Comparison of ENCODE assay signal across 27 mouse cellular contexts in the genomic region with DNA sequence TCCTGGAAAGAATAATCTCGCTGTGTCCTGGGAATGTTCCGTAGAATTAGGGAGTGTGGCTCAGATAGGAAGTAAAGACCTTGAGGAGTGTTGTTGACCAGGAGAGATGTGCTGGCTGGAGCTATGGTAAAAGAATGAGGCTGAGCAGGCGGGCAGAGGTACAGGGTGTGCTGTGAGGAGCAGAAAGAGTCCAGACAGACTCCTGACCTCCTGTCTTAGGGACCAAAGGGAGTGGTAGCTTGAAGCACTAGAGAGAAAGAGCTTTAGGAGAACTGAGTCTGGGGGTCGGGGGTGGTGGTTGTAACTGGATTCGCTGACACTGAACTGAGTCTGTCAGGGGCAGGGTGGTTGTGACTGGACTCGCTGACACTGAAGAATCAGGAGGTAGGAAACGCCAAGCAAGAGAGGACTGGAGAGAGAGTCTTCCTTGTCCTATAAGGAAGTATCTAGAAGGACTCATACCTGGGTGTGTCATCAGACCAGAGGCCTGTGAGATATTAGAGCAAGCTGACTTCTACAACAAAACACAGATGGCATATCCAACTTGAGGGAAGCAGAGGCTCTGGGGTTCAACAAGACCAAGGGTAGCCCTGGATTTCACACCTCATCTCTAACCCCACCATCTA. TPM values are rescaled to one million over a fixed set of nuclear protein-coding genes. Genes with fewer than 3 reads are reported as not detected.
"Had no signal": no experiment of that assay in that cellular context is flagged by ENCODE, and none has a peak within 500 bp of the region (broad histone marks: within the 10 kb centered on the region; RNA-seq: fewer than 3 reads in every experiment).

No protein-coding gene starts in this region.

- H3K4me1 ChIP-seq: midbrain, embryonic 12.5 days; midbrain, embryonic 15.5 days; neural tube, embryonic 13.5 days; stomach, embryonic 15.5 days had no signal

- H3K4me3 ChIP-seq: layer of hippocampus, adult 2 months; left cerebral cortex, adult 2 months; limb, embryonic 12.5 days; limb, embryonic 15.5 days; midbrain, embryonic 12.5 days; midbrain, embryonic 15.5 days; neural tube, embryonic 13.5 days; stomach, embryonic 15.5 days had no signal

- H3K36me3 ChIP-seq: limb, embryonic 12.5 days; limb, embryonic 15.5 days; midbrain, embryonic 12.5 days; midbrain, embryonic 15.5 days; neural tube, embryonic 13.5 days; stomach, embryonic 15.5 days had no signal

- DNase-seq: kidney, adult 2 months; kidney, postnatal 25 days; layer of hippocampus, postnatal 36 days; left cerebral cortex, postnatal 4 days; liver, postnatal 0 days; lung, embryonic 14.5 days; right cerebral cortex, postnatal 4 days; spleen, adult 18-20 months; thymus, adult 2 months; thymus, postnatal 14 days; thymus, postnatal 4 days had no signal

- H3K27ac ChIP-seq: kidney, postnatal 0 days; layer of hippocampus, adult 2 months; left cerebral cortex, adult 2 months; limb, embryonic 12.5 days; limb, embryonic 15.5 days; liver, embryonic 14.5 days; macrophage; midbrain, embryonic 12.5 days; midbrain, embryonic 15.5 days; neural tube, embryonic 13.5 days; stomach, embryonic 15.5 days had no signal

- ATAC-seq: liver, postnatal 0 days; lung, postnatal 0 days; midbrain, embryonic 15.5 days had no signal

- H3K9me3 ChIP-seq: limb, embryonic 12.5 days; limb, embryonic 15.5 days; midbrain, embryonic 12.5 days; midbrain, embryonic 15.5 days; neural tube, embryonic 13.5 days; stomach, embryonic 15.5 days had no signal

- H3K9ac ChIP-seq: limb, embryonic 12.5 days; limb, embryonic 15.5 days; liver, embryonic 14.5 days; liver, postnatal 0 days; lung, embryonic 14.5 days; midbrain, embryonic 12.5 days; midbrain, embryonic 15.5 days; neural tube, embryonic 13.5 days; stomach, embryonic 15.5 days had no signal

- H3K27me3 ChIP-seq: limb, embryonic 15.5 days; midbrain, embryonic 12.5 days; midbrain, embryonic 15.5 days; neural tube, embryonic 13.5 days; stomach, embryonic 15.5 days had no signal

- H3K4me2 ChIP-seq: limb, embryonic 12.5 days; limb, embryonic 15.5 days; liver, embryonic 11.5 days; lung, embryonic 14.5 days; midbrain, embryonic 12.5 days; midbrain, embryonic 15.5 days; neural tube, embryonic 13.5 days; stomach, embryonic 15.5 days had no signal

RNA-seq across cellular contexts. Expression of gene Fbll1, which starts 38.6 kb away (rescaled TPM):
- total RNA-seq: megakaryocyte, adult 5-6 weeks; neutrophil, adult 5-6 weeks had no signal
- polyA plus RNA-seq: kidney, embryonic 14.5 days; kidney, postnatal 0 days; limb, embryonic 12.5 days; liver, embryonic 11.5 days; liver, embryonic 14.5 days; liver, postnatal 0 days; lung, embryonic 14.5 days; lung, postnatal 0 days; macrophage had no signal
